Mouse (Mus musculus): ENCODE measurements around the gene Mov10l1. TPM values are rescaled to one million over a fixed set of nuclear protein-coding genes. Genes with fewer than 3 reads are reported as not detected.

Mov10l1 gene
- 0.05 and 0.14 TPM in 2 replicates for polyA plus RNA-seq (2015; fragmentation: Nextera tagmentation; extraction: Ambion mirVana)

DNA sequence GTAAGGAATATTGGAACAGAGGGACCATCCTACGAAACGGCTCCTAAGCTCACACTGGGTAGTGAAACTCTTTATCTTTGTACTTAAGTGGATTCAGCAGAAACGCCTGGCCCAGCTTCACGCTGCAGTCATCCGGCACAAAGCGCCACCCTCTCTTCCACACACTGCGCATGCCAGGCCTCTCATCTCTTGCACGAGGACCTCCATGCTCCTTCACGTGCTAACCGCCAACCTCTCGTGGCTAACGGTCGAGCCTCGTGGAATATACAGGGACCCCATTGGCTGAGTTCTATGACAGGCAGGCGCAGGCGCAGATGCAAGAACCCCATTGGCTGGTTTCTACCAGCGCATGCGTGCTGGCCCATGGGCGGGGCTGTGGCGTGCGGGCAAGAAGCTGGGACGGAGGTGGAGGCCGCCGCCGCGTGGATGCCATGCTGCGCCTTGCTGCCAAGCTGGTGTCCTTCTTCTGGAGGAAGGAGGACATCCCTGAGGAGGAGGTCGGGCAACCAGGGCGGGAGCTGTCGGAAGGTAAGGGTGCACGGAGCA lies at the start of gene Mov10l1:
Mov10l1 (plus strand) TSS at position 376 of the 546 bp plus-strand sequence.
- H3K4me2 ChIP-seq = no peak within 1 kb of the TSS
- no peaks in the 10 kb centered on the region for H3K27me3 ChIP-seq
- WGBS = 94% methylated on average over 31 of the region's 31 CpGs

DNA sequence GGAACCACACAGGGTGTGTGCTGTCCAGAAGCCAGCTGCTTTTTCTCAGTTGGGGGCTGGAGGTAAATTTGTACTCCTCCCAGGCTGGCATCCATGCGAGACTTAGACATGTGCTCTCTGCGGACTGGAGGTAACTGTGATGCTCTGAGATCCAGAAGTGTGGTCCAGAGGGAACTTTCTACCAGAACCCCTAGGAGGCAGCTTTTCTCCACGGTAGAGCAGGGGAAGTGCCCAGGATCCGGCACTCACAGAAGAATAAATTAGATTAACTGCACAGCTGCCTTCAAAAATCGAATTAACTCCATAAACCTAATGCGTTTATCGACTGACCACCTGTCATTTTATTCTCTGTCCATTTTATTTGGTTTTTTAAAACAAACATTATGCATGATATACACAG lies 48.6 kb upstream of the Mov10l1 start:
- 48% methylated on average over 7 of the region's 7 CpGs for WGBS
- no peak for ATAC-seq (replicated peaks; ENCODE audit: low FRiP score)
- H3K27ac ChIP-seq = no peak overlapping the region

More for the DNA sequence above, at the start of gene Mov10l1:
- no peak for ATAC-seq (replicated peaks; ENCODE audit: low FRiP score)
- Histone ChIP-seq H3K9ac (no peak within 1 kb of the TSS), H3K27ac (no peak within 1 kb of the TSS), H3K4me1 (no peaks in the 10 kb centered on the region), H3K9me3 (replicated peaks) (no peaks in the 10 kb centered on the region), H3K4me3 (replicated peaks) (no peak within 1 kb of the TSS), H3K36me3 (no peaks in the 10 kb centered on the region)

DNA sequence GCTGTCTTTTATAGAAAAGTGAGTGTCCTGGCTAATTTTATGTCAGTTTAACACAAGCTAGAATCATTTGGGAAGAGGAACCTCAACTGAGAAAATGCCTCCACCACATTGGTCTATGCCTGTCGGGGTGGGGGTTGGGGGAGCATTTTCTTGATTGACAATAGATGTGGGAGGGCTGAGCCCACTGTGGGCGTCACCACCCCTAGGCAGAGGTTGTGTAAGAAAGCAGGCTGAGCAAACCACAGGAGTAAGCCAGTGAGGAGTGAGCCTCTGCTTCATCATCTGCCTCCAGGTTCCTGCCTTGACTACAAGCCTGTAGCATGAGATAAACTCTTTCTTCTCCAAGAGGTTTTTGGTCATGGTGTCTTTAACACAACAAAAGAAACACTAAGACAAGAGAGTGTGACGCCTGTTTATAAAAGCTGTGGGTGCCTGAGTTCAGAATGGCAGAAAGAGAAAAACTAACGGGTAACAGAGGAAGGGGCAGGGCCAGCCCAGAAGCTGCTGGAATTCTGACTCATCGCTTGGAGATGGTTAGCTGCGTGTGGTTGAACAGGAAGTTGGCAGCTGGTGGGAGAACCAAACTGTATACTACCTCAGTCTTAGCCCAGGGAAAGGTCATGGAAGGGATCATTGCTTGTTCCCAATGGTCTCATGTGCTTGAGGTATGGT lies 46.0 kb upstream of the Mov10l1 start:
- Histone ChIP-seq H3K4me3 (replicated peaks) (no peak overlapping the region), H3K4me2 (no peak overlapping the region), H3K4me1 (no peaks in the 10 kb centered on the region), H3K9ac (no peak overlapping the region), H3K27ac (no peak overlapping the region), H3K27me3 (no peaks in the 10 kb centered on the region), H3K36me3 (no peaks in the 10 kb centered on the region), H3K9me3 (replicated peaks) (no peaks in the 10 kb centered on the region)
- 70% methylated on average over 6 of the region's 6 CpGs for WGBS
- ATAC-seq (replicated peaks; ENCODE audit: low FRiP score) = no peak

More for the DNA sequence above, 48.6 kb upstream of the Mov10l1 start:
- Histone ChIP-seq H3K4me3 (replicated peaks) (no peak overlapping the region), H3K9me3 (replicated peaks) (no peaks in the 10 kb centered on the region), H3K9ac (no peak overlapping the region), H3K36me3 (no peaks in the 10 kb centered on the region), H3K4me2 (no peak overlapping the region), H3K4me1 (no peaks in the 10 kb centered on the region), H3K27me3 (no peaks in the 10 kb centered on the region)

DNA sequence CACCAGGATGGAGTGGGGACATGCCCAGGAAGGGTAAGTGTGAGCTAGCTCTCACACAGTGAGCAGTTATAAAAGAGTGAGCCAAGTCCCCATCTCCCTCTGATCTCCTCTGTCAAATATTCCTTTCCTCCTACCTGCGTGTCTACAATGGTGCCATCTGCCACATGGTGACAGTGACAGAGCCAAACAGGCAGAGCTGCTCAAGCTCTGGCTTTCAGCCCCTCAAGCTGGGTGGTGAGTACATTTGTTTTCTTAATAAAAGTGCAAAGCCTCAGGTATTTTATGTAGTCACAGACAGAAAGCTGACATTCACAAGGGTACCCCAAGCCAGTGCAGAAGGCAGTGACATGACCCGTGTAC lies 45.4 kb upstream of the Mov10l1 start:
- 85% methylated on average over 2 of the region's 2 CpGs for WGBS
- Histone ChIP-seq H3K4me2 (no peak overlapping the region), H3K36me3 (no peaks in the 10 kb centered on the region), H3K27me3 (no peaks in the 10 kb centered on the region), H3K9me3 (replicated peaks) (no peaks in the 10 kb centered on the region), H3K27ac (no peak overlapping the region), H3K9ac (no peak overlapping the region), H3K4me3 (replicated peaks) (no peak overlapping the region), H3K4me1 (no peaks in the 10 kb centered on the region)
- ATAC-seq (replicated peaks; ENCODE audit: low FRiP score) = no peak

DNA sequence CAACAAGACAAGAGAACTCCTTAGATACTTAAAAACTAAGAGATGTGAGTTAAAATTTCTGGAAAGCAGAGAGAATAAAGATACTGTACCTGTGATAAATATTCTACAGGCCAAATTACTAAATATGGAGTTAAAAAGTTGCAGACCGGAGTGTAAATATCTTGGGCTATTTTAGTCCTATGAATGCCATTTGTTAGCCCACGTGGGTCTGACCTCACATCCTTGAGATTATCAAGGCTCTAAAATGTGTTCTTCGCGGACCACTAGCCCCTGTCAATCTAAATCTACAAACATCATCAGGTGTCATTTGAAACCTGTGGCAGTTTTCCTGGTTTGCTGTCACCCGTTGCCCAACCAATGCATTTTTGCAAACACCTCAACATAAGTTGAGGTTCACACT lies 39.9 kb upstream of the Mov10l1 start:
- Histone ChIP-seq H3K4me3 (replicated peaks) (no peak overlapping the region), H3K4me1 (no peaks in the 10 kb centered on the region), H3K27me3 (no peaks in the 10 kb centered on the region), H3K9me3 (replicated peaks) (no peaks in the 10 kb centered on the region), H3K27ac (no peak overlapping the region), H3K9ac (no peak overlapping the region), H3K36me3 (no peaks in the 10 kb centered on the region), H3K4me2 (no peak overlapping the region)
- WGBS = 73% methylated on average over 5 of the region's 5 CpGs
- no peak for ATAC-seq (replicated peaks; ENCODE audit: low FRiP score)

DNA sequence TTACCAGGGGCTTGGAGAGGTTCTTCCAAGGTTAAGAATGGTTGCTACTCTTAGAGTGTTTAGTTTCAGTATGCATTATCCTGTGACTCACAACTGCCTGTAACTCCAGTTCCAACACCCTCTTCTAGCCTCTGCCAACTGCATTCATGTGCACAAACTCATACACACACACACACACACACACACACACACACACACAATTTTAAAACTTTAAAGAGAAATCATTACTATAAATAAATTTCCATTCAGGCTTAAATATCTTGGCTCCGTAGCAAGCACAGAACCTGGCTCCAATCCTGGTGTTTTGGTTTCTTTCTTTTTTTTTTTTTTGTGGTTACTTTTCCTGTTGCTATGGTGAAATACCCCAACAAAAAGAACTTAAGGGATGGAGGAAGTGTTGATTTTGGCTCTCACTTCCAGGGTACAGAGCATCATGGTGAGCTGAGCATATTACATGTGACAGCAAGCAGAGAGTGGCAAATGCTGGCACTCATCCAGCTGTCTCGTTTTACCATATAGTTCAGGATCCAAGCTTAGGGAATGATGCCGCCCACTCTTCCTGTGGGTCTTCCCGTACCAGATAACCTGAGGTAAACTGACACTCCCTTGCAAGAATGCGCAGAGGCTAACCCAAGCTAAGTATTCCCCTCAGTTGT lies 38.7 kb upstream of the Mov10l1 start:
- no peak for ATAC-seq (replicated peaks; ENCODE audit: low FRiP score)
- no peak overlapping the region for H3K4me3 ChIP-seq (replicated peaks)
- no peaks in the 10 kb centered on the region for H3K9me3 ChIP-seq (replicated peaks)
- no peak overlapping the region for H3K27ac ChIP-seq
- H3K4me2 ChIP-seq = no peak overlapping the region
- H3K36me3 ChIP-seq = no peaks in the 10 kb centered on the region
- no peaks in the 10 kb centered on the region for H3K4me1 ChIP-seq
- 72% methylated on average over 5 of the region's 5 CpGs for WGBS
- H3K27me3 ChIP-seq = no peaks in the 10 kb centered on the region
- no peak overlapping the region for H3K9ac ChIP-seq

DNA sequence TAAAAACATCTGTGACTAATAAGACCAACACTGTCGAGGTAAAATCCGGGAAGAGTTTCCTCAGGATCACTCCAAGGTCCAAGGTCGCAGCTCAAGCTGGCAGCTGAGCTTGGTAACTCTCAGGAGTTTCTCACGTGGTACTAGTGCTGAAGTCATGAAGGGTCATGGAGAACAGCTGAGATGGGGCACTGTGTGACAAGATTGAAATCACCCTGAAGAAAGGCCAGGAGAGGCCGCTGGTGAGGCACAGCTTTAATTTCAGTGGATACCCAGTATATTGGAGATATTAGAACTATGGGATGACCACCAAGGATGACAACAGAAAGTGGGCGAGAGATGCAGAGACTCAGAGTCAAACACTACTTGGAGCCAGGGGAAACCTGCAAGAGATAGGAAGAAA lies 35.9 kb upstream of the Mov10l1 start:
- WGBS = 39% methylated on average over 6 of the region's 6 CpGs
- no peak overlapping the region for H3K4me3 ChIP-seq (replicated peaks)

DNA sequence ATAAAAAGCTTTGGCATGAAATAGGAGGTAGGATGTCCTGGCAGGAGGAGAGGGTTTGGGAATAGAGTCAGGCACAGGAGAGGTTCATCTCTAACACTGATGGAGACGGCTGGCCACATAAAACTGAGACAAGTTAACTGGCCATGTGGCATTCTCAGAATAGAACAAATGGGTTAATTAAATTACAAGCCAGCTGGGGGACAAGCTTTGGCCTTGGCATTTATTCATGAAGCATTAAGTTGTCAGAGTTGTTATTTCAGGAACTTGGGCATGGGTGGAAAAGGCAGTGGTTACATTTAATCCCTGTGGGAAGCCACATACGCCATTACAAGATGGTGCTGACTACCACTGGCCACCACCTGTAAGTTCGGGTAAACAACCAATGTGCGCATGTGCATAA lies 31.5 kb upstream of the Mov10l1 start:
- Histone ChIP-seq H3K4me1 (peaks cover 13% of the 10 kb centered on the region), H3K36me3 (no peaks in the 10 kb centered on the region), H3K9ac (no peak overlapping the region), H3K27ac (no peak overlapping the region), H3K4me2 (no peak overlapping the region), H3K27me3 (peaks cover 34% of the 10 kb centered on the region), H3K9me3 (replicated peaks) (no peaks in the 10 kb centered on the region), H3K4me3 (replicated peaks) (no peak overlapping the region)
- WGBS = 67% methylated on average over 4 of the region's 4 CpGs
- no peak for ATAC-seq (replicated peaks; ENCODE audit: low FRiP score)

More for the DNA sequence above, 35.9 kb upstream of the Mov10l1 start:
- Histone ChIP-seq H3K4me1 (no peaks in the 10 kb centered on the region), H3K9me3 (replicated peaks) (no peaks in the 10 kb centered on the region), H3K27me3 (no peaks in the 10 kb centered on the region), H3K9ac (no peak overlapping the region), H3K4me2 (no peak overlapping the region), H3K27ac (no peak overlapping the region), H3K36me3 (no peaks in the 10 kb centered on the region)
- ATAC-seq (replicated peaks; ENCODE audit: low FRiP score) = no peak

DNA sequence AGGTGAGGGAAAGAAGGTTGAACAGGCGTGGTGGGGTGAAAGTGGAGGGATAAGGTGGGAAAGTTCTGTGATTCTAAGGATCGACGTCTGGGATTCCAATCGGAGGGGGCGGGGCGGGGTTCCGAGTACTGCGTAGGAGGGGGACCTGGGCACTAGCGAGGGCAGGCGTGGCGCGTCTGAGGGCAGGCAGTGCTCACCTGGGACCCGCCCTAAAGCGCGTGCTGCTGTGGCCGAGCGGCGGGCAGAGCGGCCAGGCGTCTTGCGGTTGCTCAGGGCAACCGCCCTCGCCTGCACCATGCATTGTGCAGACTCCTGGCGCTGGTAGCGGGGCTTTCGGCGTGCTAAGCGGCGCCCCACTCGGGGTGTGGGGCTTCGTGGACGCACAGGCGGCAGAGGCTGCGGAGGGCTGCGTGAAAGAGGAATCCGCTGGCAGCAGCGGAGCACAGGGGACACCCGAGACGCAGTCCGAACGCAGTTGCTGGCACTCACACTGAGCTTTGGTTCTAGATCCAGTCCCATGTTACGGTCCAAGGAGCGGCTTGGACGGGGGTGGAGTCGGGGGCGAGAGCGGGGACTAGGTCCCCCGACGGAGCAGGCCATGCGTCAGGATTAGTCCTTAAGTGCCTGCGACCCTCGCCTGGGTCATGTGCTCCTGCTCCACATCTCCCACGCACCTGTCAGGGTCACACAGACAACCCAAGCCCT lies 28.2 kb upstream of the Mov10l1 start, which contains the start of gene Ttll8:
Ttll8 (minus strand) TSS at position 51 of the 705 bp plus-strand sequence.
- no peaks in the 10 kb centered on the region for H3K36me3 ChIP-seq
- peaks cover 42% of the 10 kb centered on the region for H3K27me3 ChIP-seq
- H3K4me1 ChIP-seq = peaks cover 13% of the 10 kb centered on the region
- peak within 1 kb of the TSS; percentile 26; the same call in 1 of the 2 replicates for H3K9ac ChIP-seq
- H3K9me3 ChIP-seq (replicated peaks) = no peaks in the 10 kb centered on the region
- WGBS = 4% methylated on average over 53 of the region's 53 CpGs
- no peak within 1 kb of the TSS for H3K27ac ChIP-seq
- peak; percentile 80; the same call in 1 of the 2 replicates for ATAC-seq (replicated peaks; ENCODE audit: low FRiP score)
- peak within 1 kb of the TSS; percentile 85 for H3K4me2 ChIP-seq
- H3K4me3 ChIP-seq (replicated peaks) = peak within 1 kb of the TSS; percentile 46

DNA sequence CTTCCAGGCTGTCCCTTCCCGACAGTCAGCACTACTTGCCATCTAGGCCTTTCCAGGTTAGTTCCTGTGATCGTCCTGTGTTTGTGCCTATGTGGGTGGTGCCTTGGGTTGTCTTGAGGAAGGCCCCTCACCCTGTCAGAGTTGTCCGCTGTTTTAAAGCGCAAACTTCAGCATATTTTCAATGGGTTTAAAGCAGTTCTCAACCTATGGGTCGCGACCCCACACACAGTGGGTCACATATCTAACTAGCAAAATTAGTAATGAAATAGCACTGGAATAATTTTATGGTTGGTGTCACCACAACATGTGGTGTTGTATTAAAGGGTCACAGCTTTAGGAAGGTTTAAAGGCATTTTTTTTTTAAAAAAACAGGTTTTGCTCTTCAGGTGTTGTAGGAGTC lies 27.4 kb upstream of the Mov10l1 start:
- Histone ChIP-seq H3K4me1 (peaks cover 13% of the 10 kb centered on the region), H3K27me3 (peaks cover 43% of the 10 kb centered on the region), H3K9me3 (replicated peaks) (no peaks in the 10 kb centered on the region), H3K4me2 (no peak overlapping the region), H3K9ac (no peak overlapping the region), H3K4me3 (replicated peaks) (no peak overlapping the region), H3K27ac (no peak overlapping the region), H3K36me3 (no peaks in the 10 kb centered on the region)
- ATAC-seq (replicated peaks; ENCODE audit: low FRiP score) = no peak
- 83% methylated on average over 6 of the region's 6 CpGs for WGBS

DNA sequence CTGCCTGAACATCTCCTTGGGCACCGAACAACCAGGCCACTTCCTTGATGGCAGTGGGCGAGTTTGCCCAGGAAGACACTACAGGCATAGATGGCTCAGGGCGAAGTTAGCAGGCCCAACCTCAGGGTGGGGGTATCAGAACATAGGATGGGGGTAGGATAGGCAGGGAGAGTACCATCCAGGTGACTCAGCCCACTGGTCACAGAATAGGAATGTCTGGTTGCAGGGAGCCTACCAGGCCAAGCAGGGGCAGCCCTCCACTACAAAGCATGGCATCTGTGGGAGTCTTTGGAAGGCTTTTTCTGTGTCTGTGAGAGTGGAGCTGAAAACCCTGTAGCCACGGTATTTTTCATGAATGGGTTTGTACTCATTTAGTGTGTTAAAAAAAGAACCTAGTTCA lies 25.2 kb upstream of the Mov10l1 start:
- Histone ChIP-seq H3K9me3 (replicated peaks) (no peaks in the 10 kb centered on the region), H3K27ac (no peak overlapping the region), H3K4me3 (replicated peaks) (no peak overlapping the region), H3K4me1 (peaks cover 13% of the 10 kb centered on the region), H3K36me3 (no peaks in the 10 kb centered on the region), H3K27me3 (peaks cover 43% of the 10 kb centered on the region), H3K4me2 (no peak overlapping the region), H3K9ac (no peak overlapping the region)
- ATAC-seq (replicated peaks; ENCODE audit: low FRiP score) = no peak
- WGBS = 82% methylated on average over 4 of the region's 4 CpGs

DNA sequence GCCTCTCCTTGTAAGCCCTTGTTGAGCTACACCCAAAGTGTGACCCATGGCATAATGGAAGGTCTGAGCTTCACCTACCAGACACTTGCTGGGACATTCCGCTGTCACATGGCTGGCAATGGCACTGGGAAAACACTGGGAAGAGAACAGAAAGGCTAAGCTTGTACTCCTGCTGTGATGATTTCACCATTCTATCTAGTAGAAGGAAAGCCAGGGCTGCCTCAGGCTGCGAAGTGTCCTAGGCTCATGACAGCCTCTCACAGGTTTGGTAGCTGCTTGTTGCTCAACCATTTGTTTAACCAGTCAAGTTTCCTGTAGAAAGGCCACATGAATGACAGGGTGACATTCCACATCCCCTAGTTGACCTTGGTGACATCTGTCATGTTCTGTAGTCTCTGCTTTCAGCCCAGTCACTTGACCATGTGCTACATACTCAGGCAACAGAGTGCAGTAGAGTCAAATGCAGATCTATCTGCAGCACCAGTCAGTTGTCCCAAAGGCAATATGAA lies 18.6 kb upstream of the Mov10l1 start:
- H3K4me2 ChIP-seq = no peak overlapping the region
- no peaks in the 10 kb centered on the region for H3K36me3 ChIP-seq
- WGBS = 91% methylated on average over 2 of the region's 2 CpGs
- peaks cover 5% of the 10 kb centered on the region for H3K27me3 ChIP-seq
- H3K4me1 ChIP-seq = no peaks in the 10 kb centered on the region
- H3K9ac ChIP-seq = no peak overlapping the region
- H3K27ac ChIP-seq = no peak overlapping the region
- H3K9me3 ChIP-seq (replicated peaks) = no peaks in the 10 kb centered on the region
- H3K4me3 ChIP-seq (replicated peaks) = no peak overlapping the region
- ATAC-seq (replicated peaks; ENCODE audit: low FRiP score) = no peak
